Mouse (Mus musculus) limb, embryonic 12.5 days (tissue): ENCODE results near the gene Tfrc. TPM values are rescaled to one million over a fixed set of nuclear protein-coding genes. Genes with fewer than 3 reads are reported as not detected.

Experiments
- ATAC-seq: fragments of 200-750 bp; cut with Nextera tagmentation; 2 replicates; pipeline ENCODE4 v1.8.0; 2017; ENCODE audit warnings: low read depth, moderate TSS enrichment; ENCODE audit not compliant: insufficient number of reproducible peaks, insufficient read depth, low FRiP score, low TSS enrichment
- H3K27ac ChIP-seq: fragments of 300-500 bp; sonication (generic); 2 replicates; pipeline ENCODE4 v1.5.1; 2016; ENCODE audit warnings: mild to moderate bottlenecking, moderate library complexity
- H3K27me3 ChIP-seq: fragments of 300-500 bp; sonication (generic); 2 replicates; pipeline ENCODE4 v1.6.1; 2016; ENCODE audit warnings: mild to moderate bottlenecking, moderate library complexity
- H3K36me3 ChIP-seq: fragments of 300-500 bp; sonication (generic); 2 replicates; pipeline ENCODE4 v1.6.1; 2016; ENCODE audit warnings: mild to moderate bottlenecking, moderate library complexity
- H3K4me1 ChIP-seq: fragments of 300-500 bp; sonication (generic); replicated peaks from 2 replicates; pipeline ENCODE4 v1.6.1; 2016
- H3K4me2 ChIP-seq: fragments of 300-500 bp; sonication (generic); 2 replicates; pipeline ENCODE4 v1.6.1; 2016; ENCODE audit warnings: mild to moderate bottlenecking, moderate library complexity
- H3K4me3 ChIP-seq: fragments of 300-500 bp; sonication (generic); replicated peaks from 2 replicates; pipeline ENCODE4 v1.5.1; 2016; ENCODE audit warnings: mild to moderate bottlenecking
- H3K9ac ChIP-seq: fragments of 300-500 bp; sonication (generic); replicated peaks from 2 replicates; pipeline ENCODE4 v1.6.1; 2016; ENCODE audit warnings: mild to moderate bottlenecking, moderate library complexity
- H3K9me3 ChIP-seq: fragments of 300-500 bp; sonication (generic); 2 replicates; pipeline ENCODE4 v1.6.1; 2016; ENCODE audit warnings: mild to moderate bottlenecking, moderate library complexity
- WGBS: fragments of 180-500 bp; shearing (Covaris S2); methylation state at CpG from one replicate; pipeline ENCODE4 v1.1.7; 2016; 5-methylcytosine and 5-hydroxymethylcytosine counted together
- polyA plus RNA-seq: library from polyadenylated mRNA; unstranded; fragments of >200 nt; fragmentation: Nextera tagmentation; extraction: Ambion mirVana; gene quantifications from 2 replicates; pipeline ENCODE4 v1.2.1, GENCODE M21; 2016

Tfrc gene
- polyA plus RNA-seq, 1 experiment from 2014 or later = 40.7 TPM

GRCm38 (mm10) chr16:32682194-32682593, 73.5 kb downstream of the Tfrc start:
- Histone ChIP-seq H3K36me3 (peaks cover 59% of the 10 kb centered on the region), H3K4me1 (no peaks in the 10 kb centered on the region), H3K9ac (no peak overlapping the region), H3K27ac (no peak overlapping the region), H3K27me3 (no peaks in the 10 kb centered on the region), H3K4me2 (no peak overlapping the region), H3K4me3 (no peak overlapping the region), H3K9me3 (no peaks in the 10 kb centered on the region)
- WGBS = 43% methylated on average over 5 of the region's 5 CpGs
- ATAC-seq = no peak

Other genes with a start within 250 kb of the Tfrc start
- gene Tm4sf19, start 208.4 kb upstream of the Tfrc start, polyA plus RNA-seq = not detected in 2 replicates
- gene Tctex1d2, start 189.2 kb upstream of the Tfrc start, polyA plus RNA-seq = 31.4 and 31.9 TPM in 2 replicates
- 35.2 and 37.4 TPM in 2 replicates for gene Pcyt1a, start 178.0 kb upstream of the Tfrc start, polyA plus RNA-seq
- gene Slc51a, start 121.0 kb upstream of the Tfrc start, polyA plus RNA-seq = 0.31 and 0.38 TPM in 2 replicates
- not detected in 2 replicates for gene Zdhhc19, start 112.7 kb upstream of the Tfrc start, polyA plus RNA-seq
- 11.9 and 12.0 TPM in 2 replicates for gene Tnk2, start 35.0 kb downstream of the Tfrc start, polyA plus RNA-seq
- not detected in 2 replicates for gene Muc4, start 127.0 kb downstream of the Tfrc start, polyA plus RNA-seq
- gene Muc20, start 188.5 kb downstream of the Tfrc start, polyA plus RNA-seq = not detected in 2 replicates
- not detected in 2 replicates for gene Smbd1, start 201.6 kb downstream of the Tfrc start, polyA plus RNA-seq